Mouse (Mus musculus) spleen, postnatal 4 days (tissue): Measurements from ENCODE around the gene Klk15.
"Not testable (repeated sequence)": the region's sequence is repeated elsewhere in the genome, so short reads cannot be mapped to it uniquely, and the experiment has no call there.

Experiments used
- DNase-seq, 2 experiments: peaks; one replicate each; pipeline ENCODE4 v3.0.0; 2022; ENCODE audit warnings: low spot score in 2 of 2

Klk15 gene

GRCm38 (mm10) chr7:43933440-43933839 is at the start of gene Klk15:
Klk15 (plus strand) TSS chr7:43933740.
- DNase-seq: no peak

GRCm38 (mm10) chr7:43891365-43891764 is 42.2 kb upstream of the Klk15 start:
- DNase-seq: no peak

- no peak for DNase-seq
Observed at GRCm38 (mm10) chr7:43891788-43892187, 41.8 kb upstream of the Klk15 start.

- DNase-seq: peak; percentile 52 to 80
Observed at GRCm38 (mm10) chr7:43894836-43895235, 38.7 kb upstream of the Klk15 start.

GRCm38 (mm10) chr7:43914821-43915220 is 18.7 kb upstream of the Klk15 start:
- peak in 1 of 2 experiments; percentile 43 for DNase-seq

- DNase-seq: peak in 1 of 2 experiments; percentile 56
Observed at GRCm38 (mm10) chr7:43918426-43918825, 15.1 kb upstream of the Klk15 start.

GRCm38 (mm10) chr7:43918871-43919270 is 14.7 kb upstream of the Klk15 start:
- DNase-seq: peak in 1 of 2 experiments; percentile 51

- DNase-seq: peak; percentile 42 to 79
Observed at GRCm38 (mm10) chr7:43919559-43920451, 13.7 kb upstream of the Klk15 start.

- no peak for DNase-seq
Observed at GRCm38 (mm10) chr7:43920582-43920981, 13.0 kb upstream of the Klk15 start.

GRCm38 (mm10) chr7:43921087-43921486 is 12.5 kb upstream of the Klk15 start:
- DNase-seq: no peak

- DNase-seq: no peak
Observed at GRCm38 (mm10) chr7:43921941-43922340, 11.6 kb upstream of the Klk15 start.

GRCm38 (mm10) chr7:43925985-43926384 is 7.6 kb upstream of the Klk15 start:
- DNase-seq: no peak

GRCm38 (mm10) chr7:43928521-43928920 is 5.0 kb upstream of the Klk15 start:
- no peak for DNase-seq

- no peak for DNase-seq
Observed at GRCm38 (mm10) chr7:43932337-43932736, 1.2 kb upstream of the Klk15 start.

- no peak for DNase-seq
Observed at GRCm38 (mm10) chr7:43934747-43935146, 1.2 kb downstream of the Klk15 start.

- no peak for DNase-seq
Observed at GRCm38 (mm10) chr7:43936551-43936950, 3.0 kb downstream of the Klk15 start.

GRCm38 (mm10) chr7:43942293-43942692 is 8.8 kb downstream of the Klk15 start:
- DNase-seq: not testable (repeated sequence)

- DNase-seq: no peak
Observed at GRCm38 (mm10) chr7:43944727-43945264, 11.3 kb downstream of the Klk15 start.

GRCm38 (mm10) chr7:43950364-43950763 is 16.8 kb downstream of the Klk15 start, which contains the start of gene Klk1b8:
Klk1b8 (plus strand) TSS chr7:43950664.
- DNase-seq: no peak

GRCm38 (mm10) chr7:43952703-43953102 is 19.2 kb downstream of the Klk15 start:
- no peak for DNase-seq

GRCm38 (mm10) chr7:43966451-43966850 is 32.9 kb downstream of the Klk15 start, which contains the start of gene Klk1b1:
Klk1b1 (plus strand) TSS chr7:43966751.
- no peak for DNase-seq

- DNase-seq: no peak
Observed at GRCm38 (mm10) chr7:43967058-43967457, 33.5 kb downstream of the Klk15 start.

- DNase-seq: no peak
Observed at GRCm38 (mm10) chr7:43967612-43968011, 34.1 kb downstream of the Klk15 start.
